Mouse (Mus musculus) retina, postnatal 7 days (tissue): Measurements from ENCODE around the gene Arhgap29.

Experiments used
- DNase-seq: peaks from one replicate; pipeline ENCODE4 v3.0.0-alpha.2; 2012; ENCODE audit warnings: low read depth, low spot score

The Arhgap29 gene

DNA sequence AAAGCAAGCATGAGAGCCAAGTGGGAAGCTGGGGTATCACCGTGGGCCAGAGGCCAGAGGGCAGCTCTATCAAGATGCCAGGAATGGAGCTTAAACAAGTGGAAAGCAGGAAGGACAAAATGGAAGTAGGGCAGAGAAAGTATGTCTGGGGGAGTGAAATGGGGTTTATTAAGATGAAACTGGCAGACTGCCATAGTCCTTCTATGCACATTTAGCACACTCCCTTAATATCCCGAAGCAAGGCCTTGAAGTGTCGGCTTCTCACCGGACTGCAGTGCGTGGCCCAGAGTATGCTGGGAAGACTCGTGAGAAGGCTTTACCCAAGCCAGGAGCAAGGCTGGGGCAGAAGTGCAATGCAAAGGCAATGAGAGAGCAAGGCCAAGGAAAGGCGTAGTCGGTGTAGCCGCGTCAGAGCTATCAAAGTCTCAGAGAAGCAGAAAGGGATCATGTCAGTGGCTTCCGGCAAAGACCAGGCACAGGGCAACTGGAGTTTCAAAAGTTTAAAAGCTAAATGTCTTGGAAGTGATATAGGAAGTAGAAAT lies 11.1 kb upstream of the Arhgap29 start:
- no peak for DNase-seq

DNA sequence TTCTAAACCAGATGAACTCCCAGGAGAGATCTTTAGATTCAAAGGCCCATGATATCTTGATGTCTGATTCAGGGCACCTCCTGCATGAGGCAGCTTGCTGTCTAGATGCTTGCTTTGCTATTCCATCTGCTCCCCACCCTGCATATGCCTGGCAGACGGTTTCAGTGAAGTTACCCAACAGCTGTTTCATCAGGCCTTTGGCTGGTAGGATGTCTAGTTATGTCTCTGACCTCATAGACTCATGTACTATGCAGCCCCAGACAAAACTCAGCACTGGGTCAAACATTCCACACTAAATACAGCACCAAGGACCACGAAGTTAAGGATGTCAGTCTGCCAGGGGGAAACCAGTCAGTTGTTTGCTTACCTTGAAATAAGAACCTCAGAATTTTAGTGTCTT lies 6.4 kb upstream of the Arhgap29 start:
- no peak for DNase-seq

DNA sequence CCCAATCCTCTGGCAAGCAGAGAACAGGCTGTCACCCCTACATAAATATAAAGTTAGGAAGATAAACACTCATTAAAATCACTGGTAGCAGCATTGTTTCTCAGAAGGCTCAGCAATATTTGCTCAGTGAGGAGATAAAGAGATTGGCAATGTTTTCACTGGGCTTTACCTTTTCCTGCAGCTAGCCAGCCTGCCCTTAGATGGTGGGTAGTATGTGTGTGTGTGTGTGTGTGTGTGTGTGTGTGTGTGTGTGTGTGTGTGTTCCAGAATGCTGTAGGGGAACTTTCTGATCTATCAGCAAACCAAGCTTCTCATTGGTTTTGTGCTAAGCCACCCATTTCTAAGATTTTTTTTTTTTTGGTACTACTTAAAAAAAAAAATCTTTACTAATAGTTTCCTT lies 5.6 kb upstream of the Arhgap29 start:
- no peak for DNase-seq

DNA sequence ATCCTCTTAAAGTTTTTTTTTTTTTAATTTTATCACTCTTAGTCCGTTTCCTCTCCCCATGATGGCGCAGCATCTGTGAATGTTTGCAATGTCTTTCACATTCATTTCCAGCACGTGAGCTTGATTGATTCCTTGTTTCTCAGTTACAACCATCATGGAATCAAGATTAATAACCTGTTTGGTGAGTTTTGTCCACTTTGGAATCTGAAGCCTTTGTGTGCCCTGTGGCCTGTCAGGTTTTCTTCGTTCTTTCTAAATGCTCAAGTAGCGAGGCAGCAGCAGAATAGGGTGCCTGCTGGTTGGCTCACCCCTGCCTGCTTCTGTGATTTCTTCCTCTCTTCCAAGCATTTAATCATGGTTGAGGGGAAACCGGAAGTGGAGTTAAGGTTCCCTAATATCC lies 2.2 kb upstream of the Arhgap29 start:
- no peak for DNase-seq

DNA sequence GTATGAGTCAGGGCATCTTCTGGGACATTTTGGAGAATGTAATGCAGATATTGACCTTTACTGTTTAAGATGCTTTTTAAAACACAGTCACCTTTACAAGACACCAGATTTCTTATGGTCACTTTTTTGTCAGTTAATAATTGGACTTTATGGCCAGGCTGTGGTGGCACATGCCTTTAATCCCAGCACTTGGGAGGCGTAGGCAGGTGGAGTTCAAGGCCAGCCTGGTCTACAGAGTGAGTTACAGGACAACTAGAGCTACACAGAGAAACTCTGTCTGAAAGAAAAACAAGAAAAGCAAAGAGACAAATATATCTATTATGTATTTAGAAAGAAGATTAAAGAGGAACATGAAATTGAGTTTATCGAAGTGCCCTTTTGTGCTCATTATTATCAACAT lies 1.2 kb upstream of the Arhgap29 start:
- DNase-seq: no peak

DNA sequence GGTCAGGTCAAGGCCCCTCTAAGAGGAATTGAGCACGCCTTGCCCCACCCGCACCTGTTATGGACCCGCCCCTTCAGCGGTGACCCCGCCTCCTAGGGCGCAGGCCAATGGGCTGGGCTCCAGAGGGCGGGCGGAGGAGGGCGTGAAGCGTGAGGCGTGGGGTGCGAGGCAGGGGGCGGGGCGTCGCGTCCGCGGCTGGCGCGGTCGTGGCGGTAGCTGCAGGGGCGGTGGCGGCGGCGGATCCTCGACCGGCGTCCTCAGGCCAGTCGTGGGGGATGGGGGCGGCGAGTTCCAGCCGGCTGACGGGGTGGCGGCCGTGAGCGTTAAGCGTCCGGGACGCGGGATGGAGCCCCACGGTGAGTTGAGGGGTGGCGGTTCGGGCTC lies 700 bp downstream of the Arhgap29 start:
- DNase-seq: peak; percentile 53

DNA sequence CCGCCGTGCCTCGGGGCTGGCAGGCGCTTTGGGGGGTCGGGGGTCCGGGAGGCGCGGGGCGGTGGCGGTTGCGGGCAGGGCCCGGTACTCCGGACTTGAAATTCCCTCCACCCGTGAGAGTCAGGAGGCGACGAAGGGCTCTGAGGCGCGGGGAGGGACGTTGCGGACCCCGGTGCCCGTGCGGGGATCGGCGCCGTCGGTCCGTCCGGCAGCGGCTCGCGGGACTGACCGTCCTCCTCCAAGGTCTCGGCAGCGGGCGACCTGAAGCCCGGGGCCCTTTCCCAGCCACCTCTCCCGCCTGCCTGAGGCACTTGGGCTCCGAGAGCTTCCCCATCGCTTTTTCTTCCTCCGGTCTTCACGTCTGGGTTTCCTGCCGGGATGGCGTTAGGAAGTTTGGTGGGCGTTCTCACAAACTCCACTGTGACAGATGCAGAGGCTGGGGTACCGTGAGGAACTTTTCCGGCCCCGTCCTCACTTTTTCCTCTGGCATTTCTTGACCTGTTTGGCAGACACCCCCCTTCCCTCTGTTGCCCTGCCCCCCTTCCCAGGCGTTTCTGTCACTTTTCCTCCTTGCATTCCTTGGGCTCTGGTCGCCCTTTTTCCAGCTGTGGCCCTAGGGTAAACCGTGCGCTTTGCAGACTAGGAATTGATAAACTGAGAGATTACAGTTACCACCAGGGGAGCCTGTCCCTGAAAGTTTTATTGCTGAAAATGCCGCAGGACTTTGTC lies 1.3 kb downstream of the Arhgap29 start:
- no peak for DNase-seq

DNA sequence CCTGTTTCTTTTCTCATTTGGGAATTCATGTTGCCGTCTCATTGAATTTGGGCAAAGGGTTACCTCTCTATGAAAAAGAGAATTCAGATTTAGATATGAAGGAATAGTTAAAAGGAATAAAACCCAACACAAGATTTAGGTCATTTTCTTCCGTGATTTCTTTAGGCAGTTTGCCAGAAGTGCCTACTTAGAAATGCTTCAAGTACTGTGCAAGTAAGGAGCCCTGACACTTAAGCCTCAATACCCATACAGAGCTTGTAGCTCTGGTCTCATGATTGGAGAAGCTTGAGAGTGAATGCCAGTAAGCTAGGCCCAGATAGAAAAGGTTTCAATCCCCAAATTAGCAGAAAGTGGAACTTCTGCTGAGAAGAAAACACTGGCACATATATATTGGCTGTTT lies 2.1 kb downstream of the Arhgap29 start:
- no peak for DNase-seq

DNA sequence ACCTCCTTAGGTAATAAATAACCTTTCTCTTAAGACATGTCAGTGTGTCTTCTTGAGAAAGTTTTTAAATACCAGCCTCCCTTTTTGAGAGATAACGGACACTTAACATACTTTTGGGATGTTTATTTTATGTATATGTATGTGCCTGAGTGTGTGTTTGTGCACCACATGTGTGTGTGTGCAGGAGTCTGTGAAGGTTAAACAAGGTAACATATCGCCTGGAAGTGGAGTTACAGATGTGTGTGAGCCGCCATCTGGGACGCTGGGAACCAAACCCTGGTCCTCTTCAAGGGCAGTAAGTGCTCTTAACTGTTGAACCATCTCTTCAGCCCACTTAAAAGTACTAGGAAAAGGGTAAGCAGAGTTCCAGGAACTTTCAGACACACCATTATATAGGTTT lies 3.2 kb downstream of the Arhgap29 start:
- no peak for DNase-seq

DNA sequence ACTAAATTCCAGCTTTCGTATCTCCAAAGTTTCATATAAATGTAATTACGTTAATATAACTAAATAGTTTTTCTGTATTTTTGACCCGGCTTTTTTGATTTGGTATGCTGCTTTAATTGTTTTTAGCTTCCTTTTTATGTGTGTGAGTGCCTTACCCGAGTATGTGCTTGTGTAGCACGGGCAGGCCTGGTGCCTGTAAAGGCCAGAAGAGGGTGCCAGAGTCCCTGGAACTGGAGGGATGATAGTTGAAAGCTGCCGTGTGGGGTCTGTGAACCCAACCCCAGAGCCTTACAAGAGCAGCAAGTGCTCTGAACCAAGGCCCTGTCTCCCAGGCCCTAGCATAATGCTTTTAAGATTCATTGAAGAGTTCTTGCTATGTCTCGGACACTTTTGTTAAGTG lies 4.4 kb downstream of the Arhgap29 start:
- no peak for DNase-seq

DNA sequence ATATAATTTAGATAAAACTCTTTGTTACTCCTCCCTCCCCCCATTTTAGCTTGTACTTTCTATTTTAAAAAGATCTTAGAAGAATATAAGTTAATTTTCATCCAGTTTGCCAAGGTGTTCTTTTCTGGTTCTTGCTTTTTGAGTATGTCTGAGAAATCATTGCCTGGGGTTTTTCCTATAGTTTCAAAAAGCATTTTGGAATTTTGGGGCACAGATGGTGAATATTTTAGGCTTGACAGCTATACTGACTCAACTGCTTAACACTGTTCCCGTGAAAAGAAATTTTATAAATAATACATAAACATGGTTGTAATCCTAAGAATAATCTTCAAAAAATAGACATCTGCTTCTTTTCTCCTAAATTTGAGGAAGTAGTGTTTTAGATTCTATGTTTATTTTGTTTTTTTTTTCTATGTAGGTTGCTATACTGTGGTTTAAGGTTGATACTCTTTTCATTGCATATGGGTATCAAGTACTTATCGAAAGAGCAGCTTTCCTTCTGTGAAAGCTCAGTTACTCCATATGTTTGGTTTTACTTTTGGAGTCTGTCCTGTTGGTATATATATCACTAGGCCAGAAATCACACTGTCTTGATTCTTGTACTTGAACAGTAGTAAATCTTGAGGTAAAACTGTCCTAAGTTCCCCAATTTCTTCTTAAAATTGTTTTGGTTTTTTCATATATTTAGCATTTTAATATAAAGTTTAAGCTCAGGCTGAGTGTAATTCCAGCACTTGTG lies 5.4 kb downstream of the Arhgap29 start:
- DNase-seq: no peak

DNA sequence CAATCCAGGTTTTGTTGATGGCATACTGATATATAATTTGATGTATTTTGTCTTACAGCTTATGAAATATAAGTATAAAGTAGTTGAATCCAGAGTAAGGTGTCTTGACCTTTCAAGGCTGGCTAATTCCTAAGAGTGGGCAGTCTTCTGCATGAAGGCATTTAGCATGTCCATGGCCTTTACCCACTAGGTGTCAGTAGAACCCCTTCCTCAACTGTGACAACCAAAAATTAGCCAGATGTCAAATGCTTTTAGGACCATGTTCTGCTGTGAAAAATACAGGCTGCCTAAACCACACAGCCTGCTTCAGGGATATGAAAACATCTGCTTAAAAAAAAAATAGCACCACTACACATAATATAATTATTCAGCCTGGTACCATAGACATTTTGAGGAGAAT lies 11.8 kb downstream of the Arhgap29 start:
- DNase-seq: peak; percentile 65

DNA sequence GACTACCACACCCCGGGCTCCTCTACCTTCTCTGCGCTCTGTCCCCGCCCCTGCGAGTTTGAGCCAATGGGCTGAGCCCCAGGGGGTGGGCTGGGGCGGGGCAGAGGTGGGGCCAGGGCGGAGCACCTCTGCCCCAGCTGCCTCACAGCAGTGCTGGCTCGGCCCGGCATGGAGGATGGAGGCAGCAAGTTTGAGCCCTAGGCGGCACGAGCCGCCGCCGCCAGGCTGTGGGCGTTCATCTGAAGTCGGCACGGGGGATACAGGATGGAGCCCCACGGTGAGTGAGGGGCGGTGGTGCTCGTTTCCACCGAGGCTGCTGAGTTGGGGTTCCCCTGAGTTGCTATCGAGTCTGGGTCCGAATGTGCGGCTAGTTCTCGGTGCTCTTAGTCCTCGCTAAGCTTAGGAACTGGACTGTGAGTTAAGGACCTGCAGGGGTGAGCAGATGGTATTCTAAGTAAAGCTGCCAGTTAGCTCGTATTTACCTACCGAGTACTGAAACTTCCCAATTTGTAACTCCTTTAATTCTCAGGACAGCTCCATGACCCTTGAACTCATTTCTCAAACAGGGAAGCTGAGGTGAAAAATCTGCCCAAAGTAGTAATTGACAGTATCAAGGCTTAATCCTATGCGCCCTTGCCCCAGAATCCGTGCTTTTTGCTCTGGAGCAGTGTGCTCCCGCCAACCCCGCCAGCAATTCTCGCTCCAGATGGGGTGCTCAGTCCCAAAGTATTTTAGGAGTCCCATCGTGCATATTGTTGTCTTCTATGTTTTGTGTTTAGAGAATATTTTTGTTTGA lies 15.5 kb downstream of the Arhgap29 start:
- DNase-seq: peak; percentile 51

DNA sequence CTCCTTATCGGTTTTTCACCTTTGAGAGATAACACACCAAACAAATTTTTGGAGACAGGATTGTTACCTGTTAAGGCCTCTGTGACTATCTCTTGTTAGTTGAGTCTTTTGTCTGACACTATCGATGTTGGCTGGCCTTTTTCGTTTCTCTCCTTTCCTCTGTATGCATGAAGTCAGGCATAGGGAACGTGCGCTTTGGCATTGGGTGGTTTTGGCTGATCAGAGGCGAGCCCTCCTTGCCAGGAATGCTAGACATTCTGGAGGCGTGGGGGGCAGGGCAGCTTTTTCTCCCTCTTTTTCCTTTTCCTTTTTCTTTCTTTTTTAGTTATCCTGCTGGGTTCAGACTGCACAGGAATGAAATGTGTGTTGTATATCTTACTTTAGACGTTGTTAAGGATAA lies 16.3 kb downstream of the Arhgap29 start:
- no peak for DNase-seq

DNA sequence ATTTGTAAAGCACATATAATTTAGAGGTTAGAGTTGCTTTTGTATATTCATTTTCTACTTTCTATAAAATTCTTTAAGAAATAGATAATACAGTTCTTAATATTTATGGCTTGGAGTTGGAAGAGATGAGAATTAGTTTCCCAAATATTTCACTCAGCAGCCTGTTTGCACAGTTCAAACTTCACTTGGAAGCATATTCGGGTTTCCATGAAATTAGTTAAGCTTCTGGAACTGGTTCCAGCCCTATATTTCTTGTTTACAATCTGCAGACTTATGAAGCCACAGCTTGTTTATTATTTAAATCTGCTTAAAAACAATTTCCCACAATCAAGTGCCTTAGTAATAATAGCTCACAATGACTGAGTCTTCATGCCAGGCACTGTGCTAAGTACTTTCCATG lies 17.1 kb downstream of the Arhgap29 start:
- DNase-seq: no peak

DNA sequence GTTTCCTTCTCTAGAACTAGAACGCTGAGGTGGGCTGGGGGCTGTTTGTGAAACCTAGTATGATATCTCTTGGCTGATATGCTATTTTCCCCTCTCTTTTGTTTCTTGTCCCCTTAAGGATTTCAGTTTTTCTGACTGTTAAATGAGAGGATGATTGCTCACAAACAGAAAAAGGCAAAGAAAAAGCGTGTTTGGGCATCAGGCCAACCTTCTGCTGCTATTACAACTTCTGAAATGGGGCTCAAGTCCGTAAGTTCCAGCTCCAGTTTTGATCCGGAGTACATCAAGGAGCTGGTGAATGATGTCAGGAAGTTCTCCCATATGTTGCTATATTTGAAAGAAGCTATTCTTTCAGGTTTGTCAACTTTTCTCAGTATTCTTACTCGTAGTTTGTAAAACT lies 21.4 kb downstream of the Arhgap29 start:
- no peak for DNase-seq

DNA sequence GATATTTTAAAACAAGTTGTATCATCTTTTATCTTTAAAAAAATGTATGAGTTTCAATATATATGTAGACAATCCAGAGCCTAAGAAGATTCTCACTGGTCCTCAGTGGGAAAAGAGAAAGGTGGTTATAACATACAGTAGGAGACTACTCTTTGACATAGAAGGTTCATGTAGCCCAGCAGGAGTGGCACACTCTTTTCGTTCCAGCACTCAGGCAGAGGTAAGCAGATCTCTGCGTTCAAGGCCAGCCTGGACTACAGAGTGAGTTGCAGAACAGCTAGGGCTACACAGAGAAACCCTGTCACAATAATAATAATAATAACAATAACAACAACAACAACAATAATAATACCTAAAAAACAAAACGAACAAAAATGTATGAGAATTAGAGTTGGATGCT lies 23.0 kb downstream of the Arhgap29 start:
- no peak for DNase-seq

DNA sequence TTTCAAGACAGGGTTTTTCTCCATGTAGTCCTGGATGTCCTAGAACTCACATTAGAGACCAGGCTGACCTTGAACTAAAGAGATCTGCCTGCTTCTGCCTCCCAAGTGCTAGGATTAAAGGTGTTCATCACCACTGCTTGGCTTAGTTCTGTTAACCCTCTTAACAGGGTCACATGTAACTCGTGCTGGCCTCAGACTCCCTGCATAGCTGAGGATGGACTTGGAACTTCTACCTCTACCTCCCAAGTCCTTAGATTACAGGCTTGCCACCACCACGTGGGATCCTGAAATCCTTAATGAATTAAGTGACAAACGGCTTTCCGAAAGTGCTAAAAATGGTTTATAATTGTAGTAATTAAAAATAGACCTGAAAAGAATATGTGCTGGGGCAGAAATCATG lies 29.0 kb downstream of the Arhgap29 start:
- no peak for DNase-seq

DNA sequence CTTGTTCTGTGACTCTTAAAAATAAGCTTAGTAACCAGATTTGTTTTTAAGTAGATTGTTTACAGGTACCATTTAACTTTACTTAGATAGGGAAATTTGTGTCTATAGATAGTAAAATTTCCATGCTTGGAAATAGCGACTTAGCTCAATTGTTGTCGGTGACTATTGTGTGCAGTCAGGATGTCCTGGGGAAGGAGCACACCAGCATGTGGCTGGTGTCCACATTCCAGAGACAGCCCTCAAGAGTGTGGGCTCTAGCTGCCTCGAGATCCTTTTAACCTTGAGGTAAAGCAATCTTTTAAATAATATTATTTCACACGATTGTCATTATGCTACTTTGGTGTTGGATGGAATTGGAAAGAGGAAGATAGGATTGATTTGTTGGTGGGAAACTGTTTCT lies 30.1 kb downstream of the Arhgap29 start:
- DNase-seq: no peak

DNA sequence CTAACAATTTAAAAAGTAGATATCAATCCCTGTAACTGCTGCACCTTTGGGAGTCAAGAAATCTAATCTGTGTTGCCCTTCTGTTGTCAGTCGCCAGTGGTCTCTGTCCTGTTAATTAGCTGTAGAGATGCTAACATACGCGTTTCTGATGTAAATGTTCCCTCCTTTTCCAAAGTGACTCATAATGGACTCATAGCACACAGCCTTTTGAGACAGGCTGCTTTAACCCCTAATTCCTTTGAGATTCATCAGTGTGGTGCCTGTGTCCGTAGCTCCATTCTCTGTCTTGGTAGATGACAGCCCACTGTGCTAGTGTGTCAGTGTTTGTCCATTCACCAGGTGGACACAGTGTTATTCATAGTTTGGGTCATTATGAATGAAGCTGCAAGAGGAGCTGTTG lies 42.8 kb downstream of the Arhgap29 start:
- no peak for DNase-seq

DNA sequence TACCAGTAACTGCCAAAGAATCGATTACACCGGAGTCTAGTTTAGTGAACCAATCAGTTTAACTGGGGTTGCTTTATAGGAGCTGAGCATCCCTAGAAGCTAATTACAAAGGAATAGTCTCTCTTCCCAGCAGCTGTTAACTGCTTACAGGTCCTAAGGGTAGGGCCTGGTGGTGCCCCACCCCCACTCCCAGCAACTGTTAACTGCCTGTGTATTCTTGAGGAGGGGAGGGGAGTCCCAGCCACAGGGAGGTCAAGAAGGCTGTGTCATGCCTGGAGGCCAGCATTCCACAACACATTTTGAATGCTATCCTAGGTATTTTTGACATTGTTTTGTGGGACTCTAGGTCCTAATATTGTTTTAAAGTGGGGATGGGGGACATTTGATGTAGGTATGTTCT lies 47.6 kb downstream of the Arhgap29 start:
- no peak for DNase-seq

DNA sequence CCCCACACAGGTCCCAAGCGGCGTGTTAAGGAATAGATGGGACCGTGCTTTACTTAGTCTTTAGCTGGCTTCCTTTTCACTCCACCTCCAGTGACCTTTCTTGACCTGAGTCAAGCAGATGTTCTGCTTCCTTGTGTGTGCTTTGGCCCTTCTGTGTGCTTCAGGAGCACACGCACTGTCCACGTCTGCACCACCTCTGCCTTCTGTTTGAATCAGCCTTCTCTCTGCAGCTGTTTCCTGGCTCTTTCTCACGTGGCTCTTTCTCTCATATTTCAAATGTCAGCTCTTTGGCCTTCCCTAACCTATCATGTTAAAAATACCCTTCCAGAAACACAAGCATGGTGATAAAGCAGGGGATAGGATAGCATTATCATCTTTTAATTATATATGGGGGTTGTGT lies 49.2 kb downstream of the Arhgap29 start:
- DNase-seq: no peak
